Mouse (Mus musculus) C2C12 (cell line): ENCODE measurements around the gene Esrra.

Source experiments
- CTCF ChIP-seq: IDR thresholded peaks from one replicate; pipeline ENCODE4 v1.5.1; 2011; ENCODE audit not compliant: control insufficient read depth, insufficient read depth, insufficient read length
- MAX ChIP-seq: IDR thresholded peaks from one replicate; pipeline ENCODE4 v1.6.1; 2011; ENCODE audit warnings: mild to moderate bottlenecking, control low read depth

GRCm38 (mm10) chr19:6904846-6905245, 16.8 kb downstream of the Esrra start:
- no peak for TF ChIP-seq CTCF
- TF ChIP-seq MAX = no peak
